Mouse (Mus musculus): ENCODE results near the gene Dguok. TPM values are rescaled to one million over a fixed set of nuclear protein-coding genes. Genes with fewer than 3 reads are reported as not detected.

Gene Dguok
- polyA plus RNA-seq, 1 experiment from 2014 or later: 75.5 TPM

- ATAC-seq (replicated peaks; ENCODE audit: low FRiP score, low read depth) (no peak), DNase-seq (ENCODE audit: low spot score) (no peak)
- H3K4me3 ChIP-seq (replicated peaks; ENCODE audit: low read depth, low read length): no peak within 1 kb of the TSS
- H3K27me3 ChIP-seq (ENCODE audit: insufficient read depth, low read length): no peaks in the 10 kb centered on the region
- no peaks in the 10 kb centered on the region for H3K9me3 ChIP-seq (replicated peaks; ENCODE audit: low read length)
- peaks cover 21% of the 10 kb centered on the region; the same call in 1 of the 2 replicates for H3K4me1 ChIP-seq (replicated peaks; ENCODE audit: insufficient read depth, low read length)
- H3K27ac ChIP-seq: no peak within 1 kb of the TSS
- H3K36me3 ChIP-seq (ENCODE audit: insufficient read depth, low read length): no peaks in the 10 kb centered on the region
- 68% methylated on average over 4 of the region's 4 CpGs for WGBS
- no peak for TF ChIP-seq CTCF (IDR thresholded peaks at IDR 0.05; ENCODE audit: low read depth)
- 0 out of 2 replicates have a peak within 1 kb of the TSS, but pooled peaks have one; percentile 83 for H3K4me2 ChIP-seq (ENCODE audit: low read length)
- H3K9ac ChIP-seq (ENCODE audit: low read depth, low read length): no peak within 1 kb of the TSS
Observed at GRCm38 (mm10) chr6:83459034-83459644, 47.6 kb downstream of the Dguok start, which contains the start of gene Tet3. Gene Tet3 (minus strand): TSS chr6:83459084.

- peak overlapping the region; percentile 79 for H3K4me3 ChIP-seq (replicated peaks; ENCODE audit: low read depth, low read length)
- no peaks in the 10 kb centered on the region for H3K36me3 ChIP-seq (ENCODE audit: insufficient read depth, low read length)
- ATAC-seq (replicated peaks; ENCODE audit: low FRiP score, low read depth): peak; percentile 53; the same call in 1 of the 2 replicates
- WGBS: 5% methylated on average over 32 of the region's 33 CpGs
- peaks cover 34% of the 10 kb centered on the region for H3K4me1 ChIP-seq (replicated peaks; ENCODE audit: insufficient read depth, low read length)
- DNase-seq (ENCODE audit: low spot score): peak; percentile 56
- TF ChIP-seq CTCF (IDR thresholded peaks at IDR 0.05; ENCODE audit: low read depth): no peak
- peak overlapping the region; percentile 97 for H3K27ac ChIP-seq
- no peaks in the 10 kb centered on the region for H3K27me3 ChIP-seq (ENCODE audit: insufficient read depth, low read length)
- H3K9me3 ChIP-seq (replicated peaks; ENCODE audit: low read length): no peaks in the 10 kb centered on the region
- peak overlapping the region; percentile 83 for H3K4me2 ChIP-seq (ENCODE audit: low read length)
- H3K9ac ChIP-seq (ENCODE audit: low read depth, low read length): peak overlapping the region; percentile 95
Observed at GRCm38 (mm10) chr6:83456984-83457810, 49.6 kb downstream of the Dguok start.

GRCm38 (mm10) chr6:83456131-83456983 lies 50.4 kb downstream of the Dguok start:
- H3K27ac ChIP-seq: peak overlapping the region; percentile 97
- no peaks in the 10 kb centered on the region for H3K27me3 ChIP-seq (ENCODE audit: insufficient read depth, low read length)
- H3K4me2 ChIP-seq (ENCODE audit: low read length): peak overlapping the region; percentile 83
- H3K9ac ChIP-seq (ENCODE audit: low read depth, low read length): peak overlapping the region; percentile 95
- peaks cover 42% of the 10 kb centered on the region for H3K4me1 ChIP-seq (replicated peaks; ENCODE audit: insufficient read depth, low read length)
- peak; percentile 26; the same call in 1 of the 2 replicates for TF ChIP-seq CTCF (IDR thresholded peaks at IDR 0.05; ENCODE audit: low read depth)
- peak; percentile 82 for ATAC-seq (replicated peaks; ENCODE audit: low FRiP score, low read depth)
- H3K9me3 ChIP-seq (replicated peaks; ENCODE audit: low read length): no peaks in the 10 kb centered on the region
- WGBS: 1% methylated on average over 58 of the region's 105 CpGs
- peak; percentile 82 for DNase-seq (ENCODE audit: low spot score)
- peak overlapping the region; percentile 79 for H3K4me3 ChIP-seq (replicated peaks; ENCODE audit: low read depth, low read length)
- H3K36me3 ChIP-seq (ENCODE audit: insufficient read depth, low read length): no peaks in the 10 kb centered on the region

- no peaks in the 10 kb centered on the region for H3K27me3 ChIP-seq (ENCODE audit: insufficient read depth, low read length)
- peak overlapping the region; percentile 79 for H3K4me3 ChIP-seq (replicated peaks; ENCODE audit: low read depth, low read length)
- H3K4me2 ChIP-seq (ENCODE audit: low read length): peak overlapping the region; percentile 83
- H3K9ac ChIP-seq (ENCODE audit: low read depth, low read length): peak overlapping the region; percentile 95
- peak overlapping the region; percentile 97 for H3K27ac ChIP-seq
- peak; percentile 51 for DNase-seq (ENCODE audit: low spot score)
- ATAC-seq (replicated peaks; ENCODE audit: low FRiP score, low read depth): peak; percentile 35
- no peak for TF ChIP-seq CTCF (IDR thresholded peaks at IDR 0.05; ENCODE audit: low read depth)
- peaks cover 48% of the 10 kb centered on the region for H3K4me1 ChIP-seq (replicated peaks; ENCODE audit: insufficient read depth, low read length)
- no peaks in the 10 kb centered on the region for H3K36me3 ChIP-seq (ENCODE audit: insufficient read depth, low read length)
- 1% methylated on average over 14 of the region's 41 CpGs for WGBS
- no peaks in the 10 kb centered on the region for H3K9me3 ChIP-seq (replicated peaks; ENCODE audit: low read length)
Observed at GRCm38 (mm10) chr6:83455328-83456130, 51.2 kb downstream of the Dguok start.

GRCm38 (mm10) chr6:83453706-83454105 lies 53.1 kb downstream of the Dguok start:
- Histone ChIP-seq H3K9ac (ENCODE audit: low read depth, low read length) (peak overlapping the region; percentile 37; the same call in 1 of the 2 replicates), H3K27me3 (ENCODE audit: insufficient read depth, low read length) (no peaks in the 10 kb centered on the region), H3K9me3 (replicated peaks; ENCODE audit: low read length) (no peaks in the 10 kb centered on the region), H3K36me3 (ENCODE audit: insufficient read depth, low read length) (no peaks in the 10 kb centered on the region), H3K4me2 (ENCODE audit: low read length) (peak overlapping the region; percentile 83), H3K4me1 (replicated peaks; ENCODE audit: insufficient read depth, low read length) (peaks cover 59% of the 10 kb centered on the region), H3K4me3 (replicated peaks; ENCODE audit: low read depth, low read length) (no peak overlapping the region), H3K27ac (no peak overlapping the region)
- 26% methylated on average over 11 of the region's 11 CpGs for WGBS
- ATAC-seq (replicated peaks; ENCODE audit: low FRiP score, low read depth) (no peak), DNase-seq (ENCODE audit: low spot score) (peak; percentile 59)
- TF ChIP-seq CTCF (IDR thresholded peaks at IDR 0.05; ENCODE audit: low read depth): no peak

Data from kidney, postnatal 0 days (tissue).